Mouse (Mus musculus) hindbrain, postnatal 0 days (tissue): ENCODE data around the gene Rsrc1. TPM values are rescaled to one million over a fixed set of nuclear protein-coding genes. Genes with fewer than 3 reads are reported as not detected.

Experiments used
- ATAC-seq: fragments of 200-750 bp; cut with Nextera tagmentation; 2 replicates; pipeline ENCODE4 v1.8.0; 2017; ENCODE audit warnings: mild to moderate bottlenecking, moderate TSS enrichment, moderate library complexity
- DNase-seq: peaks from one replicate; pipeline ENCODE4 v3.0.0-alpha.2; 2015; ENCODE audit warnings: low spot score
- H3K27ac ChIP-seq: fragments of 300-500 bp; sonication (generic); 2 replicates; pipeline ENCODE4 v1.5.1; 2014; ENCODE audit warnings: mild to moderate bottlenecking
- H3K27me3 ChIP-seq: fragments of 300-500 bp; sonication (generic); 2 replicates; pipeline ENCODE4 v1.6.1; 2014; ENCODE audit warnings: low read length, mixed read lengths; ENCODE audit not compliant: insufficient read depth
- H3K36me3 ChIP-seq: fragments of 300-500 bp; sonication (generic); 2 replicates; pipeline ENCODE4 v1.6.1; 2014; ENCODE audit warnings: low read length, mixed read lengths; ENCODE audit not compliant: insufficient read depth
- H3K4me1 ChIP-seq: fragments of 300-500 bp; sonication (generic); 2 replicates; pipeline ENCODE4 v1.6.1; 2014; ENCODE audit warnings: antibody characterized with exemption, low read length, mixed read lengths; ENCODE audit not compliant: insufficient read depth
- H3K4me2 ChIP-seq: fragments of 300-500 bp; sonication (generic); 2 replicates; pipeline ENCODE4 v1.6.1; 2014; ENCODE audit warnings: low read depth, mild to moderate bottlenecking, low read length, moderate library complexity, mixed read lengths
- H3K4me3 ChIP-seq: fragments of 300-500 bp; sonication (generic); 2 replicates; pipeline ENCODE4 v1.5.1; 2014; ENCODE audit warnings: low read length
- H3K9ac ChIP-seq: fragments of 300-500 bp; sonication (generic); replicated peaks from 2 replicates; pipeline ENCODE4 v1.6.1; 2014; ENCODE audit warnings: mild to moderate bottlenecking, low read length, moderate library complexity, mixed read lengths
- H3K9me3 ChIP-seq: fragments of 300-500 bp; sonication (generic); 2 replicates; pipeline ENCODE4 v1.6.1; 2016; ENCODE audit warnings: low read length, mixed read lengths
- CTCF ChIP-seq: IDR thresholded peaks from 2 replicates; pipeline ENCODE4 v1.5.1; 2016; ENCODE audit warnings: antibody characterized with exemption, control low read depth, low read depth
- WGBS: fragments of 180-500 bp; shearing (Covaris S2); extraction: QIAGEN DNeasy Blood & Tissue Kit; methylation state at CpG from one replicate; pipeline ENCODE4 v1.1.7; 2014; 5-methylcytosine and 5-hydroxymethylcytosine counted together
- polyA plus RNA-seq: library from polyadenylated mRNA; unstranded; fragments of >200 nt; fragmentation: Nextera tagmentation; extraction: Ambion mirVana; gene quantifications from 2 replicates; pipeline ENCODE4 v1.2.1, GENCODE M21; 2015
- total RNA-seq: library from RNA; depleted of rRNA; stranded (reverse); fragments of >200 nt; gene quantifications from 2 replicates; pipeline ENCODE4 v1.2.3, GENCODE M21; 2014

The Rsrc1 gene
- total and polyA plus RNA-seq, 2 experiments from 2014 or later: 24.1 to 33.3 TPM

DNA sequence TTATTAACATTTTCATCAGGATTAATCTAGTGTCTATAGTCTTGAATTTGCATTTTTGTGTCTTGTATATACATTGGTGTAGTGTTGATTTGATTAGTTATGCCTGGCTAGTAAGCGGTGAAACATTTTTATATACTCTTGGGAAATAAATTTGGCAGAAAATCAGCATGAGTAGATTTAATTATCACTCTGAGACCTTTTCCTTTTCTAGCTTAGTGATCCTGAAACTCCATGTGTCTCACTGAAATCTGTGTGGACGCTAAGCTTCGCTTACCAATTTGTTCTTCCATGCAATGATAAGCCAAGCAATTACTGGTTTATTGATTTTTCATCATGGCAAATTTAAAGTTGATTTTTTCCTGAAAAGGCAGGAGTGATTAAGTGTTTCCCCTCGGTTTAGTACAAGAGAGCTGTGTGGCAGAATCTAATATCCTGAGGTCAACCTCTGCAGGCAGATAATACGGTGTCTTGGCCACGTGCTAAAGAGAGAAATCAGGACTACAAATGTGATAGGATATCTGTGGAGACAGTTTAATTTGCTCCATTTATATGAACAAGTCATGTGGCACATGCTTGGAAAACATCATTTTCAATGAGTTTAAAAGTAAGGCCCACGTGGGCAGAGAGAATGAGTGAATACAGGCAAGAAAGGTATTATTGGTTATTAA, 328.6 kb downstream of the Rsrc1 start:
- H3K4me1 ChIP-seq: no peaks in the 10 kb centered on the region
- ATAC-seq (0 out of 2 replicates have a peak, but pooled peaks have one; percentile 24), DNase-seq (peak; percentile 34)
- H3K36me3 ChIP-seq: no peaks in the 10 kb centered on the region
- no peaks in the 10 kb centered on the region for H3K27me3 ChIP-seq
- H3K4me3 ChIP-seq: no peak overlapping the region
- 33% methylated on average over 7 of the region's 7 CpGs for WGBS
- no peak overlapping the region for H3K9ac ChIP-seq
- H3K27ac ChIP-seq: no peak overlapping the region
- no peak overlapping the region for H3K4me2 ChIP-seq
- TF ChIP-seq CTCF: no peak
- H3K9me3 ChIP-seq: no peaks in the 10 kb centered on the region

DNA sequence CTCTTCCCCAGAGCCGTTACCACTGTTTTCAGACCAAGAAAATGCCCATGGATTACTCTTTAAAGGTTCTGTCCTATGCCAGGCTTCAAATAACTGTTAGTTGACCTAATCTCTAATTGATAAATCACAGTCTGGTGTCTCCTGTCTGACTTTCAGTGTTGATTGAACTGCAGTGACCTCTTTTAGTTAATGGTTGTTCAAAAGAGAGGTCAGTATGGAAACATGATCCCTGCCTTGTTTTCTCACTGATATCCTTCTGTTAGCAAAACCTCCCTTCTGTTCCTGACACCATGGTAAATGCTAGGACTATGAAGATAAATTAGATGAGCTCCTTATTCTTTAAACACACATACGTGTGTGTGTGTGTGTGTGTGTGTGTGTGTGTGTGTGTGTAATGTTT, 330.2 kb downstream of the Rsrc1 start:
- no peaks in the 10 kb centered on the region for H3K9me3 ChIP-seq
- 64% methylated on average over 2 of the region's 2 CpGs for WGBS
- H3K36me3 ChIP-seq: no peaks in the 10 kb centered on the region
- no peak for TF ChIP-seq CTCF
- no peak overlapping the region for H3K9ac ChIP-seq
- H3K4me2 ChIP-seq: no peak overlapping the region
- H3K4me1 ChIP-seq: no peaks in the 10 kb centered on the region
- ATAC-seq (no peak), DNase-seq (no peak)
- H3K27ac ChIP-seq: no peak overlapping the region
- no peaks in the 10 kb centered on the region for H3K27me3 ChIP-seq
- no peak overlapping the region for H3K4me3 ChIP-seq

DNA sequence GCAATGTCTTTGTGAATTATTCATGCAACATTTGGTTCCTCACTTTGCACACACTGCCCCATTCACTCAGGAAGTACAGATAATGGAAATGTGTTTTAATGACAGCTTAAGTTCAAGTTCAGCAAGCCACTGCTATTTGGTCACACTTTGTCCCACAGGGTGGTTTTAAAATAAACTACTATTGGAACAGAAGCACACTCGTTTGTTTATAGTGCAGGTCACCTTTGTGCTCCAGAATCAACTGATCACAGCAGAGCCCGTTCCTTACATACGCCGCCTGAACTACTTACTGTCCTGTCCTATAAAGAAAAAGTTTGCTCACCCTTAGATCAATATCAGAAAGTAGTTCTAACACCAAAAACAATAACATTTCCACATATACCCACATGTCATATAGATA, 341.2 kb downstream of the Rsrc1 start:
- ATAC-seq (no peak), DNase-seq (no peak)
- H3K4me1 ChIP-seq: no peaks in the 10 kb centered on the region
- H3K9me3 ChIP-seq: no peaks in the 10 kb centered on the region
- H3K36me3 ChIP-seq: no peaks in the 10 kb centered on the region
- no peak overlapping the region for H3K27ac ChIP-seq
- no peak overlapping the region for H3K4me2 ChIP-seq
- 83% methylated on average over 4 of the region's 4 CpGs for WGBS
- TF ChIP-seq CTCF: no peak
- no peak overlapping the region for H3K9ac ChIP-seq
- no peak overlapping the region for H3K4me3 ChIP-seq
- H3K27me3 ChIP-seq: no peaks in the 10 kb centered on the region

DNA sequence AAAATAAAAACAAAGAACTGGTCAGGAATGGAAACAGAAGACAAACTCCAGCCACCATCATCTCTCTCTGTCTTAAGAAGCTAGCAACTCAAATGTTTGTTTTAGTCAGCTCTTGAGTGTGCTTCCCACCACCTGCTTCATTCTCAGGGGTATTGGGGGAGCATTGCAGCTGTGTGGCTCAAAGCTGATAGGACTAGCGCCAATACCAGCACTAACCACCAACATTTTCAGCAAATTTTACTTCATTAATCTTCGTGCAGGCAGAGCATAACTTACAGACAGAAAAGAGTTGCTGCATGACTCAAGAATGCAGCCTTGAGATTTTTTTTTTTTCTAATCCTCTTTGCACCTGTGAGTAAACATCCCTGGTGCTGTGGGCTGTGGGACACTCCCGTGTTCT, 358.4 kb downstream of the Rsrc1 start:
- H3K4me1 ChIP-seq: no peaks in the 10 kb centered on the region
- no peak overlapping the region for H3K4me2 ChIP-seq
- H3K9ac ChIP-seq: no peak overlapping the region
- DNase-seq (no peak), ATAC-seq (no peak)
- no peak overlapping the region for H3K27ac ChIP-seq
- H3K27me3 ChIP-seq: no peaks in the 10 kb centered on the region
- no peak for TF ChIP-seq CTCF
- 65% methylated on average over 3 of the region's 3 CpGs for WGBS
- H3K4me3 ChIP-seq: no peak overlapping the region
- no peaks in the 10 kb centered on the region for H3K36me3 ChIP-seq
- no peaks in the 10 kb centered on the region for H3K9me3 ChIP-seq

DNA sequence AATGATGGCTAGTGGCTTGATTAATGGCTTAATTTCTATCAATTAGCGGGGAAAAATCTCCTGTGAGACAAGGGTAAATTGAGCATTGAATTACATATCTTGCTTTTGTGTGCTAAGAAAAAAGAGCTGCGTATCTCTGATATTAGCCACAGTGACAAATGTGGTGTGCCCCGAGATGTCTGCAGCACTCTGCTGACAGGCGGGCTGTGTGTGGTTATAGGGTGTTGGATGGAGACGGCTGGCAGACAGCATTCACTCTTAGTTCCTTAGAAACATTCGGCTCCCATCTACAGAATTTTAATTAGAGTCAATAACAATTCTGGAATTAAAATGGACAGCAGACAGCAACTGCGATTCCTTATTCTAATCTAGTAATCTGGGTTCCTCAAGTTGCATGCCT, 359.7 kb downstream of the Rsrc1 start:
- DNase-seq: no peak
- WGBS: 43% methylated on average over 7 of the region's 7 CpGs
- Histone ChIP-seq H3K27me3 (no peaks in the 10 kb centered on the region), H3K9me3 (no peaks in the 10 kb centered on the region), H3K4me3 (no peak overlapping the region), H3K27ac (no peak overlapping the region), H3K4me1 (no peaks in the 10 kb centered on the region), H3K36me3 (no peaks in the 10 kb centered on the region), H3K9ac (no peak overlapping the region), H3K4me2 (no peak overlapping the region)
- TF ChIP-seq CTCF: no peak
- no peak for ATAC-seq

DNA sequence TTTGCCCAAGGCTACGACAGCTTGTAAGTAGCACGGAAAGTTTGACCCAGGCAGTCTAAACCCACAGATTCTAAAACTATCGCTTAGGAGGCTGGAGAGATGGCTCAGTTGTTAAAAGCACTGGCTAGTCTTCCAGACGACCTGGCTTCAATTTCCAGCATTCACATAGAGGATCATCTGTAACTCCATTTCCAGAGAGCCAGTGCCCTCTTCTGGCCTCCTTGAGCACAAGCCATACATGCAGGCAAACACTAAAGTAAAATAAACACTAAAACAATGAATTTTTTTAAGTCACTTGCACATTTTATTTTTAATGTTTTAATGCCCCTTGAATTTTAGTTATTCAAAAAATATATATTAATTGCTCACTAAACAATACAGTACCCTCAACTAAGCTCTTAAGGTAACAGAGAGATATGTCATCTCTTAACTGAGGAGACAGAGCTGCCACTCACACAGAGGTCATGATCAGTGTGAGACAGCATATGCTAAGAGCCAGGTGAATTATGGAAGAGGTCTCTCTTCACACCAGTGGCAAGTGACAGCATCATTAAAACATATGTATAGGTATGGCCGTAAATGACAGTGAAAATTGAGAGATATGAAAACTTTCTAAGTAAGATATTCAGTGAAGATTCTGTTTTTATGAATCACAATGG, 361.9 kb downstream of the Rsrc1 start:
- no peak overlapping the region for H3K4me2 ChIP-seq
- no peaks in the 10 kb centered on the region for H3K9me3 ChIP-seq
- H3K36me3 ChIP-seq: no peaks in the 10 kb centered on the region
- DNase-seq: peak; percentile 76
- 0 out of 2 replicates have a peak, but pooled peaks have one; percentile 43 for ATAC-seq
- H3K4me3 ChIP-seq: no peak overlapping the region
- H3K27me3 ChIP-seq: no peaks in the 10 kb centered on the region
- WGBS: 65% methylated on average over 5 of the region's 5 CpGs
- TF ChIP-seq CTCF: peak; percentile 77
- no peaks in the 10 kb centered on the region for H3K4me1 ChIP-seq
- H3K9ac ChIP-seq: no peak overlapping the region
- no peak overlapping the region for H3K27ac ChIP-seq

DNA sequence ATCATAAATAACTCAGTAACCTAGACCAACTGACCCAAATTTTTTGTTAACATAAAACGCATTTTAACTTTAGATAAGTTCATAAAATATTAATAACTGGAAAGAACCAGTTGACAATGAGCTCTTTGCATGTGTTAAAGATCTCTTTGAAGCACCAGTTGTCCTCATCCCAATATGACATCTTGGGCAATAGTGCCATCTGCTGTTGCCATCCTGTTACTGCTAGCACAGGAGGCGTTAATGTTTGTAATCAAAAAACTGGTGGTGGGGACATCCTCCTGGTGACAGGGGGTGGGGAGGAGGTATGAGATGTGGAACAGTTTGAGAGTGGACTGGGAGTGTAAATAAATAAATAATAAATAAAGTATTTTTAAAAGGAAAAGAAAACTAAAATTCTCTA, 363.4 kb downstream of the Rsrc1 start:
- no peak overlapping the region for H3K4me2 ChIP-seq
- H3K4me1 ChIP-seq: no peaks in the 10 kb centered on the region
- peak; percentile 59; the same call in 1 of the 2 replicates for ATAC-seq
- no peak overlapping the region for H3K27ac ChIP-seq
- no peak overlapping the region for H3K4me3 ChIP-seq
- no peaks in the 10 kb centered on the region for H3K9me3 ChIP-seq
- DNase-seq: peak; percentile 83
- H3K9ac ChIP-seq: no peak overlapping the region
- H3K27me3 ChIP-seq: no peaks in the 10 kb centered on the region
- peak; percentile 92 for TF ChIP-seq CTCF
- 8% methylated on average over 2 of the region's 2 CpGs for WGBS
- H3K36me3 ChIP-seq: no peaks in the 10 kb centered on the region
